Mouse (Mus musculus): ENCODE data around the gene Slc30a5.

Gene Slc30a5

DNA sequence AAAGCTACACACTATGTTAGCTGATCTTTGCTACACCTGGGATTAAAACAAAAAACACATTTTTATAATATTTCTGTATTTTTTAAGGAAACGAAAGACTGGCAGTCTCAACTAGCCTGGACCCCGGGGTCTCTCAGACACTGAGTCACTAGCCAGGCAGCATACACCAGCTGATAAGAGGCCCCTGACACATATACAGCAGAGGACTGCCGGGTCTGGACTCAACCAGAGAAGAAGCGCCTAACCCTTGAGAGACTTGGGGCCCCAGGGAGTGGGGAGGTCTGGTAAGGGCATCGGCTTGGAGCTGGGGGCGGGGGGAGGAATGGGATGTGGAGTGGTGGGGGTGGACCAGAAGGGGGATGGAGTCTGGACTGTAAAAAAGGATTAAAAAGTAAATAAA, 80.2 kb downstream of the Slc30a5 start:
- no peak for DNase-seq
